Mouse (Mus musculus): Measurements from ENCODE around the gene Col13a1.

Col13a1 gene

DNA sequence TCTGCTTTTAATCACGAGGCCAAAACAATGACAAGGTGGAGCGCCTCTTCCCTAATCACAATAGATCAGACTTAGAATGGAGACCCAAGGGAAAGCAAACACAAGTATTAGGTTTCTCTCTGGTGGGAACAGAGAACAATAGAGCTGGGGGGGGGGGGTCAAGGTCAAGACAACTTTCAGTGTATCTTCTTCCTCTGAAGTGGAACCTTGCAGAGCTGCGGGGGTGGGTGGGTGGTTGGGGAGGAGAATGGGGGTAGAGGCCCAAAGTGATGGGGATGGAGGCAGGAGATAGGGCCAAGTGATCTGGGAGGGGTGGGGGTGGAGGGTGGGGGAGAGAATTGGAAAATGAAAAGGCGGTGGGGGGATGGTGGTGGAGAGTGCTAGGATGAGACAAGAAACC, 149.9 kb downstream of the Col13a1 start:
- no peak for DNase-seq (ENCODE audit: low spot score in 2 of 2)

DNA sequence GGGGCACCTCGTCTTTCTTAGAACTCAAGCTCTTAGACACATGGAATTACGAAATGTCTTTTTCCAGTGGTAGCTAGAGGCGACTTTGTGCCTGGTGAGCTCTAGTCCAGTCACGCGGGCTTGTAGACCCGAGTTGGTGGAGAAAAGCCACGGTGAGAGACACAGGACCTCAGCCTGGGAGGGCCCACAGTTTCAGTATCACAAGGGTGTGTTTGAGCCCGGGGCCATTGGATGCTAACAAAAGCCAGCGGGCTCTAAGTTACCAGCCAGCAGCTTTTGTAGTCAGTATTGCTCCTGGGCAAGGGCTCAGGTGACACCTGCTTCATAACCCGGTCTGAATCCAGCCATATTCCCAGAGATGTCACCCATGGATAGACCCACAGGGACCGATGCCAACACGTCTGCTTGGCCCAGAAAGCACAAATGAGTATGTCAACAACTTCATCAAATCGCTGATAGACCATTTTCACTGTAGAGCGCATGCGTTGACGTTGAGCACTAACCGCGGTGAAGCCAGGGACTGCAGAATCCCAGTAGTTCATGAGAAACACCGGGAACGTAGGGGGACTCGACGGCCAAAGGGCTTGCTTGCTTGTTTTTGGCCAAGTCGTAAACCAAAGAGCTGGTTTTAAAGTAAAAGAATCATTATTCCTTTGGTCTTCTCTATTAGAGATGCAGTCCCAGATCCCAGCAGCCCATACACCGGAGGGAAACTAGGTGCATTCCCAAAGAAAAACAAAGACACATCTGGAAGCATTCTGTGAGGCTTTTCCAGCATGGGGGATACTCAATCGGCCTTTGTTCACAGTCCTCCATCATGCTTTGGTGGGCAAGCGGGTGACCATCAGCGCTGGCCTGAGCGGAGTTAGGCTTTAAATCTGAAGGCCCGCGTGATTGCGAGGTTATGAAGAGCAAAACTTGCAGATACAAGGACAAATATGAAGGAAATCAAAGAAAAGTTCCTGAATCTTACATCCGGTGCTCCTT, 150.7 kb downstream of the Col13a1 start:
- no peak for DNase-seq (ENCODE audit: low spot score in 2 of 2)

DNA sequence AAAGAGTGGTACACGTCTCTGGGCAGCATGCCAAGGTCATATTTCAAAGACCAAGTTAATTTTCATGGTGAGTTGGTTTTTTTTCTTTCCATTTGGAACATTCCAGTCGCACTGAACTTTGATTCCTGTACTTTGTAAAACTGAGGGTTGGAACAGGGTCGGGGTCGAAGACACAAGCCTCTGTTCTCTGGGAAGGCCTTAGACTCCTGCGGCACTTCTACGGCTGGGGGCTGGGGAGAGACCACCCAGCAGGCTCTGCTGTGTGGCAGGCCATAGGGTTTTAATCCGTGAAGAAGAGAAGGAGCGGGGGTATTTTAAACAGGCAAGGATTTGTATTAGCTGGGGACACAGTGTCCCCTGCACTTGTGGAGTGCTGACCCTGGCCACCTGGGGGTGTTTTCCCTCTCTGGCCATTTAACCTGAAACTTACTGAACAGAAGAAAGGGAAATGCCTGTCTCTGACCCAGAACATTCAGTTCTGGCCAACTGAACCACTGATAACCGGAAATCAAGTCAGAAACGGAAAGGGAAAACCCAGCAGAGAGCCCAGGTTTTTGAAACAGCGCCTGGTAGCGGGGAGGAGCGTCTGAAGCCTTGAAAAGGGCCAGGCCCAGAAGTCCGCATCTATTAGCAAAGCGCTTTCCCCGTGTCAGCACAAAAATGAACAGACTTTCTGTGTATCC, 152.0 kb downstream of the Col13a1 start:
- no peak for DNase-seq (ENCODE audit: low spot score in 2 of 2)

DNA sequence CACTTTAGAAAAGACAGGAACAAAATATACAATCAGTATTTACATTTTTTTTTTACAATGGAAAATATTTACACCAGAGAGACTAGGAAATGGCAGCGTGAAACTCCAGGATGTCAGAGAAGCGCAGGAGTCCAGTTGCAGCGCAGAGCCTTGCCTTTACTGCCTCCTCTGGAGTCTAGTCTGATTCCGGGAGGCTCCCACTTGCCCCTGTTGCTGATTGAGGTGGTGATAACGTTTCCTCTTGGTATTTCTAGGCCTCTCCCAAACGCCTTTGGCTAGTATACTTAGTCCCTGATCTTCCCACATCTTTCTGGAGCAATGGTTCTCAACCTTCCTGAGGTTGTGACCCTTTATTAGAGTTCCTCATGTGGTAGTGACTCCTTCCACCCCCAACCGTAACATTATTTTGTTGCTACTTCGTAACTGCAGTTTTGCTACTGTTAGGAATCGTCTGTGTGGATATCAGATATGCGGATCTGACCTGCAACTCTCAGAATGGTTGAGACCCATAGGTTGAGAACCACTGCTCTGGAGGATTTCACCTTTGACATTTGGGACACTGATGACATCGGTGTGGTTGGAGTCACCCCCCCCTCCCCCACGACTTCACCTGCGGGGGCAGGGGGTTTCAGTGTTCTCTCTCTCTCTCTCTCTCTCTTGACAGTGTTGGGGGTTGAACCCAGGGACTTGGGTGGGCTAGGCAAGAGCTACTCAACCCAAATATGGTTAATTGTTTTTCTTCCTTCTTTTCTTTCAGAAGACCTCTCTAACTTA, 152.7 kb downstream of the Col13a1 start:
- DNase-seq (ENCODE audit: low spot score in 2 of 2) = no peak

DNA sequence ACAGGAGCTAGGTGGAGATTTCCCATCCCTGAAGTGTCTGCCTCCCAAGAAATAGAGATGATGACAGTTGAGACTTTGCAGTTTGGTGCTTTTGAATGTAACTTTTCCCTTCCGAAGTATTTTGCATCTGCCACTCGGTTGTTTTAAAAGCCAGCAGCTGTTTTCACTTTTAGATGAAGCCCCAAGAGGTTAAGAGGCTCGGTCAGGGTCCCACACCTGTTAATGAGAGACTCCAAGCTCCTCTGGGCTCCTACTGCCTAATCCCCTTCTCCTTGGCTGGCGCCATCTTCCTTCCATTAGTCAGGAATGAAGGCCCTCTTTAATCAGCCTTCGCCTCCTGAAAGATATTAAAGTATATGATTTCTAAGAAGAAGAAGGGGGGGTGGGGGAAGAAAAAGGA, 153.4 kb downstream of the Col13a1 start:
- DNase-seq (ENCODE audit: low spot score in 2 of 2) = no peak

DNA sequence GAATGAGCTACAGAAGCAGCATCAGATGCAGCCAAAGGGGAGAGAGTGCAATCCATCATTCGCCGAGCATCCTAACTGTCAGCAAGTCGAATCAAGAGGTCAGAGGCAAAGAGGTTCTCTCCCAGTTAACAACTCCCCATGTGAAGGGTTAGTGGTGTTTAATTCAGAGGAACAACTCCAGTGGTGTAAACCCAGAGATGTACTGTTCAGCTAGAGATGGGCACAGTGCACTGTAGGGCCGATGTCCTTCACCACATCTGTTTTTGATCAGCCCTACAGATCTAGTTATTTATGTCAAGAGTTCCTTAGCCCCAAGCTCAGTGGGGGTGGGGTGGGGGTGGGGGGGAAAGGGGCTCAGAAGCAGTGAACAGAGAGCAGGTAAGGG, 155.2 kb downstream of the Col13a1 start:
- no peak for DNase-seq (ENCODE audit: low spot score in 2 of 2)

DNA sequence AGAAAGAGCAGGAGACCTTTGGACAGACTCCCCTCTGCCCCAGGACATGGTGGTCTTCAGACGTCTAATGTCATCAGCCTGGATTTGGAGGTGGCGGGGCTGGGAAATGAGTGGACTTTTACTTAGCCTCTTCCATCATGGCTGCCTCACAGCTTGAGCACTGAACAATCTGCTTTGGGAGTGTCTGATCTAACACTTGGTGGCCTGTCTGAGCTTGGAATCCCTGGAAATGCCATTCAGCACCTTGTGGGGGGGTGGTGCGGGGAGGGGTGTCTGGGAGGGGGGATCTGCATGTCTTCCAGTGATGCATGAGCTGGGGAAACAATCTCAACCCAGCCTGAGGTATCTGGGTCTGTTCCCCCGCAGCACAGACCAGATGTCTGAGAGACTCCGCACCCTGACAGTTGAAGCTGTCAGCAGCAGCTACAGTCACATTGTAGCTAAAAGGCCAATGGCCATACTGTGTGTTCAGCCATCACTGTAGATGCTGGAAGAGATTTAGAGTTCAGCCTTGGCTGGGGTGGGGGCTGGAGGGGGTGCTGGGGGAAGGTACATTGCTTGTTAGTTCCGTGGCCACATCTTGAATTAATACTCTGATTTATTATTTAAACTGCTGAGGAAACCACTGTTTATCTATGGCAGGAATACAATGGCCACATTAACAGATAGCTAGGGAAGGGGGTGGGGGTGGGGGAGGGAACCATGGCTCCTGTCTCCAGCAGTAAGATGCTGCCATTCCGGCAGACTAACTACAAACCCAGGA, 155.8 kb downstream of the Col13a1 start:
- no peak for DNase-seq (ENCODE audit: low spot score in 2 of 2)

DNA sequence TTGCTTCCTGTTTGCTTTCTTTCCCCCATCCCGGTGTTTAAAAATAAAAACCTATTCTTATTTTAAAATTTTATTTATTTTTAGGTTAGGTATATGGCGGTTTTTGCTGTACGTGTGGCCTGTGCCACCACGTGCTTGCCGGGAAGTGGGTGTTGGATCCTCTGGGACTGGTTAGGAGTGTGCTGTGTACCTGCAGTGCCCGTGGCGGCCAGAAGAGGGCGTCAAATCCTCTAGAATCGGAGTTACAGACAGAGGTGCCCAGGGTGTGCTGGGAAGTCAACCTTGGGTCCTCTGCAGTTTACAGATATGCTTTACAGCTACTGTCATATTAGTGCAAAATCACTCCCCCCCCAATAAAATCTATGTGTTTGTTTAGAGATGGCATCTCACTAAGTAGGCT, 158.9 kb downstream of the Col13a1 start:
- DNase-seq (ENCODE audit: low spot score in 2 of 2) = peak in 1 of 2 experiments; percentile 6

DNA sequence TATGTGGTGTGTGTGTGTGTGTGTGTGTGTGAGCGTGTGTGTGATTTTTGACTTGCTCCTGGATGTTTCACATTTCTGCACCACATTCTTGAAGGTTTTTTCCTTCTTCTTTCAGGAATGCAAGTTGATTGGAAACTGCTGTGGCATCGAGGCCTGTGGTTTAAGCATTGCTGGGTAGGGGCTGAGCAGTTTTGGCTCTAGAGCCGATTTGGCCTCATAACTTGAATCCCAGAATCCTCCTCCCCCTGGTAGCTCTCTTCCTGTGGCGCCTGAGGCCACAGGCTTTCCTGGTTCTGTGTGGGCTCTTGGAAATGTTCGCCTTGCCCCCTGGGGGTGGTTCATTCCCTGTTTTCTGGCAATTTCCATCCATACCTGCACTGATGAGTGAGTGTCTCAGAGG, 166.9 kb downstream of the Col13a1 start:
- no peak for DNase-seq (ENCODE audit: low spot score in 2 of 2)

DNA sequence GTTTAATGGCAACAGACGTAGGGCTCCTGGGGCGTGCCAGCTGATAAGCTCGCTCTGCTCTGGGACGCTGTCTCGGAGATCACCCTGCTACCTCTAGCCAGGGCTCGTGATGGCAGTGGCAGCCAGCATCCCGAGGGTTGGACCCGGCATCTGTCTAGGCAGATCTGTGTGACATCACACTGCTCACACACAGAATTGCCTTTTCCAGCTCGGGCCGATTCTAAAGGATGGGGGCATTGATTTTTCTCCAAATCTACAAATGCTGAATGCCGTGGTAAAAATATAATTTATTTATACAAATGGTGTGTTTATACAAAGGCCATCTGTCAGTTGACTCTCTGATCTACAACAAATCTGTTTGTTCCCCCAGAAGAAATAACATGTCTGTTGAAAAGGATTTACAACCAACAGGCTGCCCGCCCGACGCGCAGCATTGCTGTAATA, 180.8 kb downstream of the Col13a1 start:
- no peak for DNase-seq (ENCODE audit: low spot score in 2 of 2)

DNA sequence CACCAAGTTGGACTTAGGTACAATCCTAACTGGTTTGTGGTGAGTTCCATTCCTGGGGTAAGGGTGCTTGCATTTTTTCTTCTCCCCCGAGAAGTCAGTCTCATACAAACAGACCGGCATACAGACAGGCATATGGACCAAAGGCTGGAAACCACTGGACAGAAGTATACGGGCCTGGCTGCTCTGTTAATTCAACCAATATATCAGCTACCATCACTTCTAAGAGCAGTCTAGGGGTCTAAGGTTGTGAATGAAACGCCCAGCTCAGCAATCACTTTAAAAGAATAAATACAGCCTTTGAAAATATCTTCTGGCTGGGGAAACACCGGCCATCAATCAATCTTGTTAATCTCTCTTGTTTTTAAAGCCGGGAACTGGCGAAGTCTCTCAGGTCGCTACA, 183.4 kb downstream of the Col13a1 start:
- no peak for DNase-seq (ENCODE audit: low spot score in 2 of 2)

DNA sequence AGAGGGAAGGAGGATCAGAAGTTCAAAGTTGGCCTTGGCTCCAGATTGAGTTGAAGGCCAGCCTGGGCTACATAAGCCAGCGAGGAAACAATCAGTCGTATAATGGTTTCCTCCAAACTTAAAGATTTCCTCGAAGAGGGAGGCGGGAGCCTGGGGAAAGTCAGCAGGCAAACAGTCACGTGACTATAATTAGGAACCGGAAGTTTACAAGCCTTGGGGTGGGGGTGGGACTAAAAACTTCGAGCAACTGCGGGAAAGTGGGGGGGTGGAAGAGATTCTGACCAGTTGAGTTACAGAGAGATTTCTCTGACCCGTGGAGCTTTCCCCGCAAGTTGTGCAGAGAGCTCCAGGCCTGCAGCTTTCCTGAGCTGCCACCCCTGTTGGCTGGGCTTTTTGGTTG, 183.9 kb downstream of the Col13a1 start:
- no peak for DNase-seq (ENCODE audit: low spot score in 2 of 2)

DNA sequence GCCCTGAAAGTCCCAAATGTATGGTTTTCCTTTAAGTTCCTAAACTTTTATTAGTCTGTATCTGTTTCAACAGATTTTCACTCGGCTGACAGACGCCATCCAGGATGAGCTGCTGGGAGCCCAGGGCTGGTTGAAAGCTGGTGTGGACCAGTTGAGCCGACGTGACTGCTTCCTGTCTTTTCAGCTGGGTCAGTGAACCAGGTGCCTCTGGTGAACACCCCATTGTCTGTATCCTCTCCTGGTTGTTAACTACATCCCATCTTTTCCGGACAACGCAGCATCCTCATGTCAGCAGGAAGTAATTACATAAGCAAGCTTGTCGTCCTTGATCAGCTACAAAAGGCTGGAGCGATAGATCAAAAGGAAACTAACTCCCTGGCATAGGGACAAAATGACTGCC, 185.9 kb downstream of the Col13a1 start:
- DNase-seq (ENCODE audit: low spot score in 2 of 2) = no peak

DNA sequence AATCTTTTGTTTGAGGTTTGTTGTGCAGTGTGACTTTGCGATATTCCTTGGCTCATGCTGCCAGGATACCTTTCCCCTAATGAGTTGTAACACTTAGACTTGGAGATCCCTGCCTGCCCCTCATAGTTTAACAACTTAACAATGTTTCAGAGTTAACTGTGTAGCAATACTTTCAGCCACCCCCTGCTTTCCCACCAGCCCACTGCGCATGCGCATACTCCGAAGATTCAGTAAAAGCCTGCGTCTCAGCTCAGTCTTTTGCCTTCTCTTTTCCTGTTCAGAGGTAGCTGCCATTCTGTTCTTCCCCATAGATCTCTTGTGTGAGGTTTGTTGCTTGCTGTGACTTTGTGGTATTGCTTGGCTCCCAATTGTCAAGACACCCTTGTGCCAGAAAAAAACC, 190.4 kb downstream of the Col13a1 start:
- no peak for DNase-seq (ENCODE audit: low spot score in 2 of 2)

Measured in right cerebral cortex, adult 2 months (tissue).